Mouse (Mus musculus) forebrain, embryonic 12.5 days (tissue): ENCODE data around the gene Narfl. TPM values are rescaled to one million over a fixed set of nuclear protein-coding genes. Genes with fewer than 3 reads are reported as not detected.

Experiments
- ATAC-seq: fragments of 200-750 bp; cut with Nextera tagmentation; 2 replicates; pipeline ENCODE4 v1.8.0; 2017; ENCODE audit warnings: moderate TSS enrichment; ENCODE audit not compliant: low FRiP score
- H3K27ac ChIP-seq: fragments of 300-500 bp; sonication (generic); 2 replicates; pipeline ENCODE4 v1.5.1; 2016; ENCODE audit warnings: mild to moderate bottlenecking
- H3K27me3 ChIP-seq: fragments of 300-500 bp; sonication (generic); 2 replicates; pipeline ENCODE4 v1.6.1; 2016; ENCODE audit warnings: mild to moderate bottlenecking
- H3K36me3 ChIP-seq: fragments of 300-500 bp; sonication (generic); replicated peaks from 2 replicates; pipeline ENCODE4 v1.6.1; 2016; ENCODE audit warnings: mild to moderate bottlenecking
- H3K4me1 ChIP-seq: fragments of 300-500 bp; sonication (generic); 2 replicates; pipeline ENCODE4 v1.6.1; 2016
- H3K4me2 ChIP-seq: fragments of 300-500 bp; sonication (generic); 2 replicates; pipeline ENCODE4 v1.6.1; 2016; ENCODE audit warnings: mild to moderate bottlenecking, moderate library complexity
- H3K4me3 ChIP-seq: fragments of 300-500 bp; sonication (generic); replicated peaks from 2 replicates; pipeline ENCODE4 v1.5.1; 2016; ENCODE audit warnings: mild to moderate bottlenecking
- H3K9ac ChIP-seq: fragments of 300-500 bp; sonication (generic); 2 replicates; pipeline ENCODE4 v1.6.1; 2016; ENCODE audit warnings: mild to moderate bottlenecking
- H3K9me3 ChIP-seq: fragments of 300-500 bp; sonication (generic); 2 replicates; pipeline ENCODE4 v1.6.1; 2016
- WGBS: fragments of 180-500 bp; shearing (Covaris S2); methylation state at CpG from one replicate; pipeline ENCODE4 v1.1.7; 2016; 5-methylcytosine and 5-hydroxymethylcytosine counted together
- polyA plus RNA-seq: library from polyadenylated mRNA; unstranded; fragments of >200 nt; fragmentation: Nextera tagmentation; extraction: Ambion mirVana; gene quantifications from 2 replicates; pipeline ENCODE4 v1.2.1, GENCODE M21; 2016

Narfl gene
- polyA plus RNA-seq, 1 experiment from 2014 or later: 26.0 TPM

GRCm38 (mm10) chr17:25769331-25769730, 4.2 kb upstream of the Narfl start:
- H3K27ac ChIP-seq: no peak overlapping the region
- 49% methylated on average over 9 of the region's 9 CpGs for WGBS
- peaks cover 11% of the 10 kb centered on the region for H3K4me1 ChIP-seq
- H3K4me2 ChIP-seq: no peak overlapping the region
- no peaks in the 10 kb centered on the region for H3K36me3 ChIP-seq
- no peak overlapping the region for H3K9ac ChIP-seq
- no peaks in the 10 kb centered on the region for H3K9me3 ChIP-seq
- H3K4me3 ChIP-seq: no peak overlapping the region
- no peak for ATAC-seq
- peaks cover 38% of the 10 kb centered on the region for H3K27me3 ChIP-seq

- peaks cover 4% of the 10 kb centered on the region; the same call in 1 of the 2 replicates for H3K27me3 ChIP-seq
- no peak overlapping the region for H3K4me2 ChIP-seq
- no peaks in the 10 kb centered on the region for H3K9me3 ChIP-seq
- H3K9ac ChIP-seq: no peak overlapping the region
- no peak for ATAC-seq
- WGBS: 83% methylated on average over 10 of the region's 10 CpGs
- H3K4me1 ChIP-seq: peaks cover 11% of the 10 kb centered on the region
- peaks cover 5% of the 10 kb centered on the region for H3K36me3 ChIP-seq
- H3K27ac ChIP-seq: no peak overlapping the region
- no peak overlapping the region for H3K4me3 ChIP-seq
Observed at GRCm38 (mm10) chr17:25775318-25776062, 1.9 kb downstream of the Narfl start.

- 93% methylated on average over 5 of the region's 5 CpGs for WGBS
- H3K4me3 ChIP-seq: no peak overlapping the region
- no peak overlapping the region for H3K27ac ChIP-seq
- no peaks in the 10 kb centered on the region for H3K27me3 ChIP-seq
- peaks cover 13% of the 10 kb centered on the region for H3K4me1 ChIP-seq
- no peak overlapping the region for H3K4me2 ChIP-seq
- no peaks in the 10 kb centered on the region for H3K9me3 ChIP-seq
- H3K9ac ChIP-seq: no peak overlapping the region
- ATAC-seq: no peak
- peaks cover 28% of the 10 kb centered on the region for H3K36me3 ChIP-seq
Observed at GRCm38 (mm10) chr17:25777948-25778347, 4.4 kb downstream of the Narfl start.

DNA sequence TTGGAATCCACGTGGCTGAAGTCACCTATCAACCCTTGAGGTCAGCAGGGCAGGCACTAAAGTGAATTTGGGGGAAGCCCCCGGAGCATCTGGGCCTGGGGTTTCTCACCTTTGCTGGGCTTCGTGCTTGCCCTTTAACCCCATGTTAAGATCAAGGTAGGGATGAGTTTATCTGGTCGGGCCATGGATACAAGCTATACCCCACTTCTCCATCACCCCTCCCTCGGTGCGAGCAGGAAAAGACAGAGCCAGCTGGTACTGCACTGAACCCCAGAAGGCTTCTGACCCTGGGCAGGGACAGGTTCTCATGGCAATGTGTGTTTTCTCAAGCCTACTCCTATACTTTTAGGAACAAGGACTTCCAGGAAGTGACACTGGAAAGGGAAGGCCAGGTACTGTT, 7.8 kb downstream of the Narfl start:
- no peak overlapping the region for H3K27ac ChIP-seq
- H3K9ac ChIP-seq: no peak overlapping the region
- ATAC-seq: no peak
- no peaks in the 10 kb centered on the region for H3K9me3 ChIP-seq
- no peak overlapping the region for H3K4me3 ChIP-seq
- H3K36me3 ChIP-seq: peaks cover 43% of the 10 kb centered on the region
- H3K4me1 ChIP-seq: peaks cover 24% of the 10 kb centered on the region
- no peak overlapping the region for H3K4me2 ChIP-seq
- no peaks in the 10 kb centered on the region for H3K27me3 ChIP-seq
- 83% methylated on average over 6 of the region's 6 CpGs for WGBS

- Histone ChIP-seq H3K27me3 (no peaks in the 10 kb centered on the region), H3K4me1 (peaks cover 24% of the 10 kb centered on the region), H3K4me3 (no peak overlapping the region), H3K9ac (peak overlapping the region; percentile 36; the same call in 1 of the 2 replicates), H3K4me2 (no peak overlapping the region), H3K36me3 (peaks cover 51% of the 10 kb centered on the region), H3K27ac (no peak overlapping the region), H3K9me3 (no peaks in the 10 kb centered on the region)
- 80% methylated on average over 7 of the region's 7 CpGs for WGBS
- ATAC-seq: no peak
Observed at GRCm38 (mm10) chr17:25783086-25783485, 9.5 kb downstream of the Narfl start.

DNA sequence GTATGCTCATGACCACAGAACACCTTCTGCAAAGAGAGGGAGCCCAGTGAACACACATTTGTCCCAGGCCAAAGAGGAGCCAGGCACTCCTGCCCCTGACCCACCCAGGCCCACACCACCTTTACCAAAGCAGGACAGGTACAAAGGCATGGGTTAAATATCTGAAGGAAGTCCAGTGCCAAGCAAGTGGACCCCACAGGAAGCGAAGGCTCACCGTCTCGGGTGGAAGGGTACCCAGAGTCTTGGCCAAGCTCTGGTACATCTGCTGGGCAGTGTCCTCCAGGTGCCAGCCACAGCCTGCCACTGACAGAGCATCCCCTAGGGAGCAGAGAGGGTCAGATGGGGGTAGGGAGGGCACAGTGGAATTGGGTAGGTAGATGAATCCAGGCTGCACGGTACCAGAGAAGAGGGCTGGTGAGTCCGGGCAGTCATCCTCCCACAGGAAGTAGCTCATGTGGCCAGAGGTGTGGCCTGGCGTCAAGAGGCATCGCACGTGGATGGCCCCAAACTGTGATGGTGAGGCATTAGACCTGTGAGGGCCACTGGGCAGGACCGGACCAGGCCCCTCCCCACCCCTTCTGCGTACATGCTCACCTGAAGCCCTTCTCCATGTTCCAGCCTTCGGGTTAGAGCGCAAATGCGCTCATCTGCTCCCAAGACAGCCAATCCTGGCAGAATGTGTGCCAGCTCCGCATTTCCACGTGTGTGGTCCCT, 10.4 kb downstream of the Narfl start:
- ATAC-seq: no peak
- 0 out of 2 replicates have a peak overlapping the region, but pooled peaks have one; percentile 25 for H3K27ac ChIP-seq
- peaks cover 53% of the 10 kb centered on the region for H3K36me3 ChIP-seq
- H3K9me3 ChIP-seq: no peaks in the 10 kb centered on the region
- H3K9ac ChIP-seq: peak overlapping the region; percentile 73
- H3K4me1 ChIP-seq: peaks cover 24% of the 10 kb centered on the region
- no peaks in the 10 kb centered on the region for H3K27me3 ChIP-seq
- WGBS: 81% methylated on average over 15 of the region's 15 CpGs
- peak overlapping the region; percentile 65 for H3K4me3 ChIP-seq
- H3K4me2 ChIP-seq: peak overlapping the region; percentile 88

DNA sequence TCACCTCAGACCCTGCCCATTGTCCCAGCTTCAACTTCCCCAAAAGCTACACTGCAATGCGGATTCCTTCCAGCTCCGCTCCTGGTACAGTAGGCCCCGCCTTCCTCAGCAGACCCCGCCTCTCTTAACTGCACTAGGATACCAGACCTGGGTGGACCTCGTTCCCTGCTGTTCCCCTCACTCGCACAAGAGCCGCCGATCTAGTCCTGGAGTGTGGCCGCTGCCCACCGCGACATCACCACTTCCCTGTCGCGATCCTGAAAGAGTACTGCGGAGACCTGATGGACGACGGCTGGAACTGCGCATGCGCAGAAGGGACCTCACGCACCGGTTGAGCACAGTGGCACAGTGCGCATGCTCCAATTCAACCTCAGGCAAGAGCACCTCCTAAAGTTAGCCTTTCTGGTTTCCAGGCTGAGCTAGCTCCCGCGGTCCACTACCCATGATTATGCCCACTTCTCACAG, 11.7 kb downstream of the Narfl start, which contains the start of gene Haghl:
TSS of gene Haghl (minus strand) at position 393 of the 465 bp plus-strand sequence.
- ATAC-seq: peak; percentile 88
- Histone ChIP-seq H3K4me2 (peak within 1 kb of the TSS; percentile 88), H3K9ac (peak within 1 kb of the TSS; percentile 73), H3K27ac (peak within 1 kb of the TSS; percentile 91), H3K36me3 (peaks cover 62% of the 10 kb centered on the region), H3K4me3 (peak within 1 kb of the TSS; percentile 65), H3K27me3 (no peaks in the 10 kb centered on the region), H3K9me3 (no peaks in the 10 kb centered on the region), H3K4me1 (peaks cover 24% of the 10 kb centered on the region)
- WGBS: under 1% methylated on average over 23 of the region's 23 CpGs

GRCm38 (mm10) chr17:25786280-25786679, 12.7 kb downstream of the Narfl start, which contains the start of gene Ccdc78:
Gene Ccdc78, plus strand, starts transcription at chr17:25786580.
- peaks cover 56% of the 10 kb centered on the region for H3K36me3 ChIP-seq
- H3K9me3 ChIP-seq: no peaks in the 10 kb centered on the region
- peak within 1 kb of the TSS; percentile 73 for H3K9ac ChIP-seq
- WGBS: 91% methylated on average over 3 of the region's 3 CpGs
- peaks cover 33% of the 10 kb centered on the region for H3K4me1 ChIP-seq
- peak within 1 kb of the TSS; percentile 88 for H3K4me2 ChIP-seq
- peak within 1 kb of the TSS; percentile 65 for H3K4me3 ChIP-seq
- no peak for ATAC-seq
- H3K27me3 ChIP-seq: no peaks in the 10 kb centered on the region
- H3K27ac ChIP-seq: peak within 1 kb of the TSS; percentile 91

DNA sequence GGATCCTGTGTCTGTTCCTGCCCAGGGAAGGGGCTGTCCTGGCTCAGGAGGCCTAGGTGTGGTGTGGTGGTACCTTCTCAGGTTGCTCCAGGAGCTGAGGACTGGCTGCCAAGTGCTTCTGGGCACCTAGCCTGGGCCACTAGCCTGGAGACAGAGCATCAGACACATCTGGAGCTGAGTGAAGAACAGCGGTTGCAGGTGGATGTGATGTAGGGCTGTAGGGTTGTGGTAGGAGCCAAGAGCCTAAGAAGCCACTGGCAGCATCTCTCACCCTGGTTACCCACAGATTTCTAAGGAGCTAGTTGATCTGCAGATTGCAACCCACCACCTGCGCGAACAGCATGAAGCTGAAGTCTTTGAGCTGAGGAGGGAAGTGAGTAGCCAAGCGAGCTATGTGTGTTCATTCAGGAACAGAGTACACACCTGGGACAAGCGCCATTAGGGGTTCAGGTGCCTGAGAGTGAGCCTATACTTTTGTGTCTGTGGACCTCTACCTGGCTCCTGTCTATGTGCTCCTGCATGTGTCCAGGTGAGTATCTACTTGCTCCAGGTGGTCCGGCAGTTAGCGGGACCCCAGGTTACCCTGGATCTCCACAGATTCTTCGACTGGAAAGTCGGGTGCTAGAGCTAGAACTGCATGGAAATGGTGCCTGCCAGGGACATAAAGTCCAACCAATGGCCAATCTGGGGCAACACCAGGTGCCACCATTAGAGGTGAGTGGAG, 13.4 kb downstream of the Narfl start:
- H3K4me1 ChIP-seq: peaks cover 38% of the 10 kb centered on the region
- H3K9ac ChIP-seq: no peak overlapping the region
- no peaks in the 10 kb centered on the region for H3K9me3 ChIP-seq
- no peak for ATAC-seq
- H3K4me2 ChIP-seq: no peak overlapping the region
- no peak overlapping the region for H3K4me3 ChIP-seq
- H3K27me3 ChIP-seq: no peaks in the 10 kb centered on the region
- H3K27ac ChIP-seq: no peak overlapping the region
- peaks cover 49% of the 10 kb centered on the region for H3K36me3 ChIP-seq
- WGBS: 92% methylated on average over 9 of the region's 9 CpGs

GRCm38 (mm10) chr17:25791320-25791842, 17.8 kb downstream of the Narfl start:
- no peak for ATAC-seq
- Histone ChIP-seq H3K4me2 (peak overlapping the region; percentile 88), H3K9me3 (no peaks in the 10 kb centered on the region), H3K27me3 (no peaks in the 10 kb centered on the region), H3K4me1 (peaks cover 54% of the 10 kb centered on the region), H3K9ac (peak overlapping the region; percentile 81), H3K36me3 (peaks cover 24% of the 10 kb centered on the region), H3K27ac (peak overlapping the region; percentile 97), H3K4me3 (peak overlapping the region; percentile 65)
- 28% methylated on average over 19 of the region's 19 CpGs for WGBS

DNA sequence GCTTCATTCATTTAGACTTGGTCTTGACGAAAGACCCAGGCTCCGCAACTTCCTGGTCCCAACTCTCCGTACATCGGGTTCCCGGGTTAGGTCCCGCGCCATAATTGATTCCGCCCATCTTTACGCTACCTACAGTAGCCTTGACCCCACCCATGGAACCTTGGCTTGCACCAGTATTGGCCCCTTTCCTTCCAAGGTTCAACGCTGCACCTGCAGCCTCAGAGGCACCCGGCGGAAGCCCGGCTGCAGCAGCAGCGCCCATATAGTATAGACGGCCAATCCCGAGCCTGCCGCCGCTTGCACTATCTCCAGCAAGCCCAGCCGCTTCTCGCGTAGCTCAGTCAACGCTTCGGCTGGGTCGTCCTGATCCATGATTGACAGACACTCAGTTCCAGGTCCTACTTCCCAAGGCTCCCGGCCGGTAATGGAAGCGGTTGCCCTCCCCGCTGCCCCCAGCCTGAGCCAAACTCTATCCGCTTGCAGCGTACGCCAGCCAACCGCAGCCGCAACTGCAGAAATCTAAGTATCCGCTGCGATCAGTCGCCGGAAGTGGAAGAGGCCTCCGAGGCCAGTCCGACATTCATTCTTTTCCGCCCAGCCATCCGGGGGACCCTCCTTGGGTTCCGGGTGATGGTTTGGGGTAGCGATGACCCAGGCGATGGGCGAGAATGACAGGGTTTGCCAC, 18.4 kb downstream of the Narfl start:
- Histone ChIP-seq H3K4me1 (peaks cover 59% of the 10 kb centered on the region), H3K36me3 (peaks cover 24% of the 10 kb centered on the region)
- WGBS: under 1% methylated on average over 45 of the region's 45 CpGs

More for the DNA sequence above, 18.4 kb downstream of the Narfl start:
- H3K4me3 ChIP-seq: peak overlapping the region; percentile 65
- H3K9me3 ChIP-seq: no peaks in the 10 kb centered on the region
- peak; percentile 57 for ATAC-seq
- peak overlapping the region; percentile 88 for H3K4me2 ChIP-seq
- peak overlapping the region; percentile 97 for H3K27ac ChIP-seq
- H3K27me3 ChIP-seq: no peaks in the 10 kb centered on the region
- peak overlapping the region; percentile 81 for H3K9ac ChIP-seq
